Mouse (Mus musculus) bone marrow macrophage, adult 2 months (primary cell): ENCODE measurements around the gene Rtn1. TPM values are rescaled to one million over a fixed set of nuclear protein-coding genes. Genes with fewer than 3 reads are reported as not detected.

Source experiments
- H3K27ac ChIP-seq: 2 replicates; pipeline ENCODE4 v1.5.1; 2012; ENCODE audit warnings: low read depth, low read length; ENCODE audit not compliant: insufficient read depth
- H3K4me1 ChIP-seq: 2 replicates; pipeline ENCODE4 v1.6.1; 2012; ENCODE audit warnings: low read length; ENCODE audit not compliant: control insufficient read depth, insufficient read depth
- H3K4me3 ChIP-seq: 2 replicates; pipeline ENCODE4 v1.5.1; 2012; ENCODE audit warnings: mild to moderate bottlenecking, low read length, moderate library complexity; ENCODE audit not compliant: insufficient read depth
- CTCF ChIP-seq: IDR thresholded peaks from 2 replicates; pipeline ENCODE4 v1.5.1; 2012; ENCODE audit warnings: low read depth, mild to moderate bottlenecking, low read length, moderate library complexity
- POLR2A ChIP-seq: IDR thresholded peaks from 2 replicates; pipeline ENCODE4 v1.6.1; 2012; ENCODE audit warnings: mild to moderate bottlenecking, low read depth, low read length, borderline replicate concordance
- polyA plus RNA-seq: library from polyadenylated mRNA; stranded (reverse); fragments of >200 nt; gene quantifications from 2 replicates; pipeline ENCODE4 v1.2.4, GENCODE M21; 2012; ENCODE audit not compliant: missing spikeins, insufficient read depth, insufficient read length

Rtn1 gene
- polyA plus RNA-seq, 1 experiment, result 1.6 TPM

DNA sequence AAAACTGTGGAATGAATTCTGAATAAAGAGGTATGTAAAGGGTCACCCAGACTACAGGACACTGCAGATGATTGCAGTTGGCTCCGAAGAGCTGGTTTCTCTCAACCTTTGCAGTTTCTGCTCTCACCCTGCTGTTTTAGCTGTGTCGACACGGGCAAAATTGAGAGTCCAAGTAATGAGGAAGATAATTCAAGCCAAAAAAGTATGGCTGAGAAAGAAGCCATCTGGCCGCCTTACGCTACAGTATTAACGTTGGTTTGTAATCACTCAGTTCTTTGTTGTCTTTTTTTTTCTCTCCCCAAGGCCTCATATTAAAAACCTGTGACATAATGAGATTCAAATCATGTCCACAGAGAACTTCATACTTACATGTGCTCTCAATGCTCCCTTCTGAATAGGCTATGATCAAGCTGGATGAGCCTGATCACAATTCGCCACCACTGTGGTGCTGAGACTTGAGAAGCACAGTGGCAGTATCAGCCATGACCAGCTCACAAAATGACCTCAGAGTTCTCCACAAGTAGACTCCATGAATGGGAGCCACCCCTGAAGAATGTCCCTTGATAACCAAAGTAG is 76.9 kb downstream of the Rtn1 start:
- Histone ChIP-seq H3K27ac (no peak overlapping the region), H3K4me3 (no peak overlapping the region), H3K4me1 (no peaks in the 10 kb centered on the region)
- TF ChIP-seq POLR2A, result no peak
- no peak for TF ChIP-seq CTCF

GRCm38 (mm10) chr12:72326087-72326486 is 82.8 kb downstream of the Rtn1 start:
- no peak overlapping the region for H3K27ac ChIP-seq
- TF ChIP-seq POLR2A (no peak), CTCF (no peak)
- H3K4me1 ChIP-seq, result no peaks in the 10 kb centered on the region
- no peak overlapping the region for H3K4me3 ChIP-seq

- H3K4me3 ChIP-seq, result no peak overlapping the region
- no peak for TF ChIP-seq POLR2A
- TF ChIP-seq CTCF, result no peak
- H3K4me1 ChIP-seq, result no peaks in the 10 kb centered on the region
- no peak overlapping the region for H3K27ac ChIP-seq
These were observed 83.8 kb downstream of the Rtn1 start for GRCm38 (mm10) chr12:72325025-72325424.

DNA sequence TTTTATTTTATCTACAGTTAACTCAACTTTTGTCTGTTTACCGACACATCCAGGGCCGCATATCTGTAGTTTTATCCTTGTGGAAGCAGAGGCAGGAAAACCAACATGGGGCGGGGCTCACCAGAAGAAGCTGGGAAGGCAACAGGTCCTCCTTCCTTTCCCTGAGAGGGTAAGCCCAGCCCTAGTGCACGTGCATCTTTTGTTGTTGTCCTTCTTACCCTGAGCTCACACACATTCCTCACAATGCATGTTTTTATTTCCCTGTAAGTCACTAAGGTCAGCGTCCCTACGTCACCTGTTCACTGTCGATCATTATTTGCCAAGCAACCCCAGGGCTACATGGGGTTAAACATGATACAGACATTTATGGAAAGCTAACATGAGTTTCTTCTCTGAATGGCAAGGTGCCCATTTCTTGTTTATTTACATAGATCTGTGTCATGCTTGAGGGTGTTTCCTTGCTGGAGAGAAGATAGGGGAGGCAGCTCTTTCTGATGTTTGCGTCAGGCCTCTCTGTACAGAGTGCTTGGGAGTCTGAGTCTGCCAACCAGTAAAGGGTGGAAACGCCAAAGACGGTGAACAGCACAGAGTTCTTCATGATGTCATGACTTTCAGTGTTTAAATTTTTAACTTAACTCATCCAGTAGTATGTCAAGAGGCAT is 84.5 kb downstream of the Rtn1 start:
- no peak overlapping the region for H3K4me3 ChIP-seq

GRCm38 (mm10) chr12:72323778-72324177 is 85.1 kb downstream of the Rtn1 start:
- TF ChIP-seq POLR2A (no peak), CTCF (no peak)
- no peaks in the 10 kb centered on the region for H3K4me1 ChIP-seq
- no peak overlapping the region for H3K4me3 ChIP-seq
- H3K27ac ChIP-seq, result no peak overlapping the region

More for the DNA sequence above, 84.5 kb downstream of the Rtn1 start:
- TF ChIP-seq POLR2A (no peak), CTCF (no peak)
- Histone ChIP-seq H3K4me1 (no peaks in the 10 kb centered on the region), H3K27ac (no peak overlapping the region)

- Histone ChIP-seq H3K4me3 (no peak overlapping the region), H3K4me1 (no peaks in the 10 kb centered on the region), H3K27ac (no peak overlapping the region)
- TF ChIP-seq POLR2A (no peak), CTCF (no peak)
These were observed 93.0 kb downstream of the Rtn1 start for GRCm38 (mm10) chr12:72315732-72316465.

GRCm38 (mm10) chr12:72310818-72311217 is 98.0 kb downstream of the Rtn1 start:
- H3K27ac ChIP-seq, result no peak overlapping the region
- no peaks in the 10 kb centered on the region for H3K4me1 ChIP-seq
- no peak overlapping the region for H3K4me3 ChIP-seq
- TF ChIP-seq POLR2A (no peak), CTCF (no peak)

- Histone ChIP-seq H3K4me3 (no peak overlapping the region), H3K27ac (no peak overlapping the region), H3K4me1 (no peaks in the 10 kb centered on the region)
- TF ChIP-seq POLR2A (no peak), CTCF (no peak)
These were observed 100.3 kb downstream of the Rtn1 start for GRCm38 (mm10) chr12:72308506-72308905.

- H3K4me1 ChIP-seq, result no peaks in the 10 kb centered on the region
- no peak overlapping the region for H3K27ac ChIP-seq
- H3K4me3 ChIP-seq, result no peak overlapping the region
- TF ChIP-seq CTCF (no peak), POLR2A (no peak)
These were observed 102.6 kb downstream of the Rtn1 start for GRCm38 (mm10) chr12:72306281-72306680.

GRCm38 (mm10) chr12:72305421-72305820 is 103.4 kb downstream of the Rtn1 start:
- TF ChIP-seq CTCF (no peak), POLR2A (no peak)
- no peak overlapping the region for H3K4me3 ChIP-seq
- no peaks in the 10 kb centered on the region for H3K4me1 ChIP-seq
- H3K27ac ChIP-seq, result no peak overlapping the region
